Mouse (Mus musculus) splenic B cell, adult 2 months (primary cell): ENCODE measurements around the gene Tmem115.

ENCODE experiments used
- DNase-seq: peaks from one replicate; pipeline ENCODE4 v3.0.0-alpha.2; 2011; ENCODE audit warnings: low read depth, low spot score
- H3K27me3 ChIP-seq: 2 replicates; pipeline ENCODE4 v1.6.1; 2012; ENCODE audit warnings: mild to moderate bottlenecking, low read length, moderate library complexity, mixed read lengths; ENCODE audit not compliant: control insufficient read depth, poor library complexity, insufficient read depth, severe bottlenecking
- H3K36me3 ChIP-seq: 2 replicates; pipeline ENCODE4 v1.6.1; 2012; ENCODE audit warnings: mild to moderate bottlenecking, low read length, moderate library complexity, mixed read lengths; ENCODE audit not compliant: control insufficient read depth, poor library complexity, insufficient read depth, severe bottlenecking

Gene Tmem115

GRCm38 (mm10) chr9:107510384-107511100 is 23.2 kb upstream of the Tmem115 start:
- no peak for DNase-seq
- H3K27me3 ChIP-seq = no peaks in the 10 kb centered on the region
- no peaks in the 10 kb centered on the region for H3K36me3 ChIP-seq

DNA sequence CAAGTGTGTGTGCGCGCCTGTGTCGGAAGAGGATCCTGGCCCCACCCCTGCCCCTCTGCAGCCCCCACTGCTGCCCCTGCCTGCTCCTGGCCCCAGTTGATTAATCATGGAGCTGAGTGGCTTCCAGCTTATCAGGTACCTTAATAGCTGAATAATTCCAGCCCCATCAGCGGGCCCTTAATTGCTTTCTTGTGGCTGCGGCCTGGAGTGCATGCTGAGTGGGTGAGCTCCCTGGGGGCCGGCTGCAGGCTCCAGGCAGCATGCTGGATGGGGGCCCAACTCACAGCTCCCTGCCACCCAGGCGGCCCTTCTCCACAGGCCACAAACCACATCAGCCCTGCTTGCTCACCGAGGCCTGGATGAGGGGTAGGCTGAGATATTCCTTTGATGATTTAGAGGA is 22.3 kb upstream of the Tmem115 start:
- no peak for DNase-seq
- Histone ChIP-seq H3K27me3 (no peaks in the 10 kb centered on the region), H3K36me3 (no peaks in the 10 kb centered on the region)

- no peak for DNase-seq
Measured at GRCm38 (mm10) chr9:107512326-107512725, 21.4 kb upstream of the Tmem115 start.

DNA sequence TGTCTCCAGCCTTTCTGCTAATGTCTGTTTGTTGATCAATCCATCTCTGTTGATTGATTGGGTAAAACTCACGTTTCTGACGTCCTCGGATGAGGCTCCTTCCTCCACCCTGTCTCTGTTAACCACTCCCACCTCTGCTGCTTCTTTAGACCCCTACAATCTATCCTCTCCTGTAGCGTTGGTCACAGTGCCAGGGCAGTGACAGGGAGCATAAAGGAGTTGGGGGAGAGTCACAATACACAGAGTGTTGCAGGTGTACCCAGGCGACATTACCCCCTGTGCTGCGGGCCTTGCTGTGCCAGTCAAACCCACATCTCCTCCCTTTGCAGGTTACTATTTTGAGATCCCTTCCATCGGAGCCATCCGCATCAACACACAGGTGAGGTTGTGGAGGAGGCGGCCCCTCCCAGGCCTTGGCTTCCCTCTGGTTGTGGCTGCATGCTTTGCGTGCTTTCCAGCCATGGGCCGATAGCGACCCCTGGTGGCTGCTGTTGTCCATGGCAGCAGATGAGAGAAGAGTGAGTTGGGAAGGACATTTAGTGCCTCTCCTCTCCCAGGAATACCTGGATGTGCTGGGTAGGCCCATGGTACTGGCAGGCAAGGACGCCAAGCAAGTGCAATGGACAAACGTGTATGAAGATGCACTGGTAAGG is 19.3 kb upstream of the Tmem115 start:
- Histone ChIP-seq H3K36me3 (no peaks in the 10 kb centered on the region), H3K27me3 (no peaks in the 10 kb centered on the region)
- DNase-seq = peak; percentile 79

More at GRCm38 (mm10) chr9:107512326-107512725, 21.4 kb upstream of the Tmem115 start:
- Histone ChIP-seq H3K27me3 (no peaks in the 10 kb centered on the region), H3K36me3 (no peaks in the 10 kb centered on the region)

GRCm38 (mm10) chr9:107520331-107520730 is 13.4 kb upstream of the Tmem115 start:
- no peaks in the 10 kb centered on the region for H3K36me3 ChIP-seq
- no peak for DNase-seq
- no peaks in the 10 kb centered on the region for H3K27me3 ChIP-seq

- Histone ChIP-seq H3K36me3 (no peaks in the 10 kb centered on the region), H3K27me3 (no peaks in the 10 kb centered on the region)
- no peak for DNase-seq
Measured at GRCm38 (mm10) chr9:107521190-107521589, 12.6 kb upstream of the Tmem115 start.

DNA sequence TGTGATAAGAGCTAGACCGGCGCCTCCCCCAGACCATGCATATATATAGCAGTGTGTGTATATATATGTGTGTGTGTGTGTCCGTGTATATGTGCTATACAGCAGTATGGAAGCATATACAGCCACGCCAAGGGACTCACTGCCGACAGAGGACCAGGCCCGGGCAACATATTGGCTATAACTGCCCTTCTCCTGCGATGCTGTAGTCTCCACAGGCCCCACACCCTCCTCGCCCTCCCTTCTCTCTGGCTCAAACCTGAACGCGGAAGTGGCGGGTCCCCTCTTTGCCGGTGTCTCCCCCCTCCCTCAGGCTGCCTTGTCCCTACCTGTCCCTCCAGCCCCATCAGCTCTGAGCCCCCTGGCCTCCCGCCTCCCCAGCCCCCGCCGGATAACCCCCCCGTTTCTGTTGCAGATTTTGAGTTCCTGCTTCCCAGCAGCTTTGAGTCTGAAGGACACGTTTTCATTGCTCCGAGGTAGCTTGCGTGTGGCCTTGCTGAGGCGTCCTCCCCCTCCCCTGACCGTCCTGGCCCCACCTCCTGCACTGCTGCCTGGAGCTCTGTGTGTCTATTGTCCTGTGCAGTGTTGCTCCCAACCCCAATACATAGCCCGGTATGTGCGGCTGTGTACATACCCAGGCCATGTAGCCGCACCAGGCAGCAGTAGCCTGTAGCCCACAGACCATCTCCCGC is 11.9 kb upstream of the Tmem115 start:
- no peak for DNase-seq
- Histone ChIP-seq H3K36me3 (no peaks in the 10 kb centered on the region), H3K27me3 (no peaks in the 10 kb centered on the region)

DNA sequence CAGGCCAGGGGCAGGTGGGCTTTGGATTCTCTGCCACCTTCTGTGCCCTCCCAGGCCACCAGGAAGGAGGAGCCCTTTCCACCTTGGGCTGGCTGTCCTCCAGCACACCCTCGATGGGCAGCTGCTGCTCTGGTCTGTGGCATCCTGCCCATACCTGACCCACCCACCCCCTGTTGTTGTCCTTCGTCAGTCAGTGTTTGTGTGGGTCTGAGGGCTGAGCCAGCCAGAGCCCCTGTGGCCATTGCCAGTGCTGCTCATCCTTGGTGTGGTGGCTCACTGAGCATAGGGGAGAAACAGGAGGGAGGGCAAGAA is 11.4 kb upstream of the Tmem115 start:
- no peaks in the 10 kb centered on the region for H3K27me3 ChIP-seq
- DNase-seq = no peak

GRCm38 (mm10) chr9:107526198-107527026 is 7.3 kb upstream of the Tmem115 start:
- DNase-seq = peak; percentile 74

More for the DNA sequence above, 11.4 kb upstream of the Tmem115 start:
- no peaks in the 10 kb centered on the region for H3K36me3 ChIP-seq

DNA sequence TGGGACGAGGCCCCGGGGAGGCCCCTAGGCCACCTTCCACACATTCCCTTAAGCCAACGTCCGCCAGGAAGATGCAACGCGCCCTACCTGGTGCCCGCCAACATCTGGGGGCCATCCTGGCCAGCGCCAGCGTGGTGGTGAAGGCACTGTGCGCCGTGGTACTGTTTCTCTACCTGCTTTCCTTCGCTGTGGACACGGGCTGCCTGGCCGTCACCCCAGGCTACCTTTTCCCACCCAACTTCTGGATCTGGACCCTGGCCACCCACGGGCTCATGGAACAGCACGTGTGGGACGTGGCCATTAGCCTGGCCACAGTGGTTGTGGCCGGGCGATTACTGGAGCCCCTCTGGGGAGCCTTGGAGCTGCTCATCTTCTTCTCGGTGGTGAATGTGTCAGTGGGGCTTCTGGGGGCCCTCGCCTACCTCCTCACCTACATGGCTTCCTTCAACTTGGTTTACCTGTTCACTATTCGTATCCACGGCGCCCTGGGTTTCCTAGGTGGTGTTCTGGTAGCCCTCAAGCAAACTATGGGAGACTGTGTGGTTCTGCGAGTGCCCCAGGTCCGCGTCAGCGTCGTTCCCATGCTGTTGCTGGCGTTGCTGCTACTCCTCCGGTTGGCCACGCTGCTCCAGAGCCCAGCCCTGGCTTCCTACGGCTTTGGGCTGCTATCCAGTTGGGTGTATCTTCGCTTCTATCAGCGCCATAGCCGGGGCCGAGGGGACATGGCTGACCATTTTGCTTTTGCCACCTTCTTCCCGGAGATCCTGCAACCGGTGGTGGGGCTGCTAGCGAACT is 860 bp downstream of the Tmem115 start:
- no peak for DNase-seq
- Histone ChIP-seq H3K27me3 (0 out of 2 replicates have a peak, but pooled peaks cover 3% of the 10 kb centered on the region), H3K36me3 (peaks cover 6% of the 10 kb centered on the region)

More at GRCm38 (mm10) chr9:107526198-107527026, 7.3 kb upstream of the Tmem115 start:
- Histone ChIP-seq H3K27me3 (peaks cover 1% of the 10 kb centered on the region; the same call in 1 of the 2 replicates), H3K36me3 (no peaks in the 10 kb centered on the region)

DNA sequence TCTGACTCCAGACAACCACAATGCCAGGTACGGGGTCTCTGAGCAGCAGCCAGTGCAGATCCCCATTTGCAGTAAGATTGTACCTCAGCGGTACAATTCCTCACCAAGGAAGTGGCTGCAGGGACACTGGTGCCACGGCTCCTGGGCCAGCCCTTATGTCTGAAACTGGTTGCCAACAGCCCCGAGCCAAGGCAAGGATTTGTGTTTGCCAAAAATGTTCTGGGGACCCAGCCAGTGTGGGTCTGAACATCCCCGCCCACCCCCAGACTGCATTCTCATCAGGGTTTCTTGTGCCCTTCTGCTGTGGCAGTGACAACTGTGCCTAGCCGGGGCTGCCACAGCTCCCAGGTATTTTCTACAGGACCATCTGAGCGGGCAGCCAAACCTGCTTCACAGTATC is 4.5 kb downstream of the Tmem115 start:
- Histone ChIP-seq H3K36me3 (peaks cover 6% of the 10 kb centered on the region), H3K27me3 (no peaks in the 10 kb centered on the region)
- DNase-seq = no peak

DNA sequence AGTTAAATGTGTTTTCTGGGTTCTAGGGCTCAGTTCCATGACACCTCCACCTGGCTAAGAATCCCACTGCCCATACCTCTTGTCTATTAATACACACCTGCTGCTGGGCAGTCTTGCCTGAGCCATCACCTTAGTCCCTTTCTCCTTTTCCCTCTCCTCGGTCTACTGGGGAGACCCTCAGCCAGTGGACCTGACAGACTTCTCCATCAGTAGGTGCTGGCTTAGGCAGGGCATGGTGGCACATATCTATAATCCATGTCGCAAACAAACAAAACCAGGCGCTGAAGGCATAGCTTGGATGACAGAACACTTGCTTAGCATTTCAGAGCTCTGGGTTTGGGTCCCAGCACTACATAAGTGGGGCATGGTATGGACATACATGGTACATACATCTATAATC is 5.0 kb downstream of the Tmem115 start:
- DNase-seq = no peak
- H3K27me3 ChIP-seq = no peaks in the 10 kb centered on the region
- peaks cover 8% of the 10 kb centered on the region for H3K36me3 ChIP-seq

GRCm38 (mm10) chr9:107539940-107540339 is 6.2 kb downstream of the Tmem115 start:
- peaks cover 10% of the 10 kb centered on the region for H3K36me3 ChIP-seq
- no peak for DNase-seq
- H3K27me3 ChIP-seq = no peaks in the 10 kb centered on the region

DNA sequence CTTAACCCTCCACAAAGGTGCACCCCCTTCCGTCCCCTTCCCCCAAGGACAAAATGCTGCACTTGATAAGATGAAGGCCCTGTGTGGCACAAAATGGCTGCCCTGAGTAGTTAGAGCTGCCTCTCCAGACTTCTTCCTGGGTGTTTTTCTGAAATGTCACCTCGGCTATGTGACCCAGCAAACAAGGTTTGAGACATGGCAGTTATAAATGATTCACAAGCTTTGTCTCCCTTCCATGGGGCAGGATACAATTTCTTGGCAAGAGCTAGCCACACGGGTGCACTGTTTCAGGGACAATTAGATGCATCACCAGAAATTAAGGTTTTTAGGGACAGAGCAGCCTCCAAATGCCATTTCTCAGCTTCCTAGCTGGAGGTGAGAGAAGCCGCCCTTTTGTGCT is 6.7 kb downstream of the Tmem115 start:
- Histone ChIP-seq H3K36me3 (peaks cover 10% of the 10 kb centered on the region), H3K27me3 (no peaks in the 10 kb centered on the region)
- no peak for DNase-seq
